Mouse (Mus musculus): ENCODE data around the gene Rnf183.

GRCm38 (mm10) chr4:62463124-62463523 lies 28.1 kb upstream of the Rnf183 start:
- no peak for TF ChIP-seq ZC3H11A (IDR thresholded peaks at IDR 0.05; ENCODE audit: borderline replicate concordance, low read depth, low read length)
- TF ChIP-seq ZNF384 (IDR thresholded peaks at IDR 0.05; ENCODE audit: low read depth, low read length): no peak

All from ES-E14 (cell line).